Mouse (Mus musculus) liver, adult 2 months (tissue): ENCODE results near the gene Gm13090.

Experiments
- CTCF ChIP-seq: fragments of 200-500 bp; IDR thresholded peaks from 2 replicates; pipeline ENCODE4 v1.5.1; 2011; ENCODE audit warnings: low read depth, low read length, control low read depth
- POLR2A ChIP-seq: fragments of 200-500 bp; IDR thresholded peaks from 2 replicates; pipeline ENCODE4 v1.6.1; 2011; ENCODE audit warnings: low read length, control low read depth; ENCODE audit not compliant: insufficient read depth; ENCODE audit errors: extremely low read depth

- TF ChIP-seq CTCF (no peak), POLR2A (no peak)
These were observed 43.1 kb downstream of the Gm13090 start for GRCm38 (mm10) chr4:151132493-151132892.
